Mouse (Mus musculus) brain, embryonic 14.5 days (tissue): ENCODE data around the gene Lsamp.

Experiments
- CTCF ChIP-seq: fragments of 200-500 bp; IDR thresholded peaks from 2 replicates; pipeline ENCODE4 v1.5.1; 2012; ENCODE audit warnings: inconsistent platforms, mild to moderate bottlenecking, moderate library complexity, borderline replicate concordance; ENCODE audit not compliant: insufficient read depth, insufficient read length; ENCODE audit errors: extremely low read depth
- POLR2A ChIP-seq: fragments of 200-500 bp; IDR thresholded peaks from 2 replicates; pipeline ENCODE4 v1.6.1; 2012; ENCODE audit warnings: mild to moderate bottlenecking, inconsistent platforms, borderline replicate concordance; ENCODE audit not compliant: poor library complexity, insufficient read depth, insufficient read length, severe bottlenecking; ENCODE audit errors: extremely low read depth

GRCm38 (mm10) chr16:40652800-40653199 is 668.6 kb downstream of the Lsamp start:
- TF ChIP-seq POLR2A (no peak), CTCF (no peak)
